Mouse (Mus musculus): ENCODE measurements around the gene Ola1.

The Ola1 gene

DNA sequence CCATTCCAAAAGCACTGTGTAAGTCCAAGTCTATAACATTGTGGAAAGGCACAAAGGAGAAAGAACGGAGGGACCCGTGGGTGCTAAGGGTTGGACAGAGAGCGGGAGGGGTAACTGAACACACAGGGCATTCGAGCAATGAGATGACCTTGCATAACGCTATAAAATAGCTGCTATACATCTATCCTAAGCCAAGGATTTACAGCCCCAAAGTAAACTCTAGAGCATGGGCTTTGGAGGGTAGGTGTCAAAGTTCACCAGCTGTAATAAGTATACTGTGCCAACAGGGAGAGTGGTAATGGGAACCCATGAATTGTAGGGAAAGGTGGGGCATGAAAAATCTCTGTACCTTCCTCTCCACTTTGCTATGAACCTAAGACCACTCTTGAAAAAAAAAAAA, at the start of gene Ola1:
Gene Ola1, minus strand, starts transcription at position 12 of the 400 bp plus-strand sequence.
- DNase-seq (ENCODE audit: low spot score in 2 of 2) = no peak

- no peak for DNase-seq (ENCODE audit: low spot score in 2 of 2)
These were observed 49.6 kb upstream of the Ola1 start for GRCm38 (mm10) chr2:73268281-73268680.

DNA sequence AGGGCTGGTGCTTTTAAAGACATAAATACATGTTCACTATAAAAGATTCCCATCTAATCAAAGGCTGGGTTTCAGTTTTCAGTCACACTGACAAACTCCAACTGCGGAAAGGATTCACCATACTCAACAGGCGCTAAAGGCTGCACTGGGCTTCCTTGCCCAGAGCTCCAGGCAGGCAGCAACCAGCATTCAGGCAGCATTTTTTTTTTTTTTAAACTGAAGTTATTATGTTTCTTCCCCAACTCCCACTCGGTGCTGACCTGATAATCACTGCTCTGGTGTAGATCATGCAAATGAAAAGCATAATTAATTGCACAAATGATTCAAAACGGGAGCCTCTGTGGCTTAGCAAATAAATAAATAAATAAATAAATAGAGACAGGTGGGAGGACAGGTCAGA, 49.1 kb upstream of the Ola1 start:
- no peak for DNase-seq (ENCODE audit: low spot score in 2 of 2)

- DNase-seq (ENCODE audit: low spot score in 2 of 2) = no peak
These were observed 48.5 kb upstream of the Ola1 start for GRCm38 (mm10) chr2:73267231-73267630.

DNA sequence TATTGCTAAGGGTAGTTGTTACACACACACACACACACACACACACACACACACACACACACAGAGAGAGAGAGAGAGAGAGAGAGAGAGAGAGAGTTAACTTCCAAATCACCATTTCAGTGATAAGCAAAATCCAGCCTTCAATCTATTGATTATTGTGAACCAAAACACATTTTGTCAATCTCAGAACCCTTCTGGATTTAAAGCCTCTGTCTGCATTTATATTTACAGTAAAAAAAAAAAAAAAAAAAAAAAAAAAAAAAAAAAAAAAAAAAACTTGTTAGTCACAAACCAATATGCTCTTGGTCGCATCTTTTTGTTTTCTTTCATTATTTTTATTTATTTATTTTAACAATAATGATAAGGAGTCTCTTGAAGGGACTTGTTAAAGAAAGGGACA, 47.9 kb upstream of the Ola1 start:
- DNase-seq (ENCODE audit: low spot score in 2 of 2) = no peak

- DNase-seq (ENCODE audit: low spot score in 2 of 2) = no peak
These were observed 47.3 kb upstream of the Ola1 start for GRCm38 (mm10) chr2:73266011-73266410.

GRCm38 (mm10) chr2:73264611-73265195, 46.0 kb upstream of the Ola1 start:
- DNase-seq (ENCODE audit: low spot score in 2 of 2) = no peak

- DNase-seq (ENCODE audit: low spot score in 2 of 2) = no peak
These were observed 45.3 kb upstream of the Ola1 start for GRCm38 (mm10) chr2:73263794-73264610.

GRCm38 (mm10) chr2:73263172-73263765, 44.5 kb upstream of the Ola1 start:
- no peak for DNase-seq (ENCODE audit: low spot score in 2 of 2)

GRCm38 (mm10) chr2:73248701-73249100, 30.0 kb upstream of the Ola1 start:
- no peak for DNase-seq (ENCODE audit: low spot score in 2 of 2)

DNA sequence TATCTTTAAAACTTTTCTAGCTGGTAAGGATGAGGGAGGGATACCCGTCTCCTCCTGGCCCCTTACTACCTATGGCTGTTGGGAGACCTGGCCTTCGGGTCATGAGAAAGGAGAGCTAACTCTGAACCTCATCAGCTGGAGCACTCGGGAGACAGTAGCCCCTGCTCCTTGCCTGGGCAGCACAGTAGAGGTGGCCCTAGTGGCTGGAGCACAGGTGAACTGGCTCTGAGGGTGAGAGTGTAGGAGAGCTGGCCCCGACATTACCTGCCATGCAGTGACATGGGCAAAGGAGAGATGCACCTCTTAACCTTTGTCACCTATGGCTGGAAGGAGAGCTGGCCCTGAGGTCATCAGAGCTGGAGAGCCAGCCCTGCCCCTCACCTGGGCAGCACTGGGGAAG, 22.6 kb upstream of the Ola1 start:
- DNase-seq (ENCODE audit: low spot score in 2 of 2) = no peak

GRCm38 (mm10) chr2:73231081-73231480, 12.4 kb upstream of the Ola1 start:
- no peak for DNase-seq (ENCODE audit: low spot score in 2 of 2)

DNA sequence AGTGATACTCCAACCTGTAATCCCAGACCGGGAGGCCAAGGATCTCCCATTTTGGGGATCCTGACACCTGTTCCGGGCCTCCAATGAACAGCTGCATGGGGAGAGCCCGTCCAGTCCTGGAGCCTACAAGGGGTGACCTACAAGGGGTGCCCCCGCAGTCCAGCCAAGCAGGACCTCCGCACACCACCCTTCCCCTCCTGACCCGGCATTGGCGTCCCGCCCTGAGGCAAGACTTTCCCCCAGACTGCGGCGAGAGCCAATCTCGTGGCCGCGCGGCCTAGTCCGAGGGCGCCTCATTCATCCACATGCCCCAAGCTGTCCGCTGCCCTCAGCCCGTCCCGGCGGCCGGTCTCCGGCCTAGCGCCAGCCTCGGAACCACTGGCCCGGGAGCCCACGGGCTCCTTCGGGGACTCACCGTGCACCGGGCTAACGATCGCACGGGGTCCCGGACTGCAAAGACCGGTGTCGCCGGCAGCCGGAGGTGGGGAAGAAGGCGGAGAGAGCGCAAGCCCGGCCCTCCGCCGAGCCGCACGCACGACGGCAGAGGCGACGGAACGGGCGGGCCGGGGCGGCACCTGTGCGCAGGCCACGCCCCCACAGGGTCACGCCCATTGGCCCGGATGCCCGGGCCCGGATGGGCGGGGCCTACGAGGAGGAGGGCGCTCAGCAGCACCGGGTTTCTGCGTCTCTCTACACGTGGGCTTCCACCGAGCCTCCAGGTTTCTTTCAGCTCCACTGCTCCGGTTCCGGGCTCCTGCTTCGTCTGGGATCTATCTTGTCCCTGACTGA, 4.7 kb downstream of the Ola1 start:
- DNase-seq (ENCODE audit: low spot score in 2 of 2) = peak; percentile 90

- no peak for DNase-seq (ENCODE audit: low spot score in 2 of 2)
These were observed 5.2 kb downstream of the Ola1 start for GRCm38 (mm10) chr2:73213539-73213870.

- DNase-seq (ENCODE audit: low spot score in 2 of 2) = no peak
These were observed 14.4 kb downstream of the Ola1 start for GRCm38 (mm10) chr2:73204328-73204727.

GRCm38 (mm10) chr2:73188488-73188887, 30.2 kb downstream of the Ola1 start:
- DNase-seq (ENCODE audit: low spot score in 2 of 2) = no peak

- DNase-seq (ENCODE audit: low spot score in 2 of 2) = no peak
These were observed 33.5 kb downstream of the Ola1 start for GRCm38 (mm10) chr2:73185185-73185584.

DNA sequence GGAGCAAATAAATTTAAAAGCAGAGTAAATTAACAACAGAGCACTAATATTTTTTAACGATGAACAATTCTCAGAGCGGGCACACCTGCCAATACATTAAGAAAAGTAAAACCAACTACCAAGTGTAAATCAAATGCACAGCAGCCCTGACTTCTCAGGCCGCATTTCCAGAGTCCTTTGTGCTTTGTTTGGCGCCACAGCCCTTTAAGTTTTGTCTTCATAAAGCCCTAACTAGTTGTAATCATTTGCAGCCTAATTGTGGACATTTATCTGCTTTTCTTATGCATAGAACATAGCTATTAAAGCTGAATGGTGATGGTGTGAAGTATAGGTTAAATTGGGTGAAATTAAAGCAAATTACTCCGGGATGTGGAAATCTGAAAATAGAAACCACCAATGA, 49.2 kb downstream of the Ola1 start:
- no peak for DNase-seq (ENCODE audit: low spot score in 2 of 2)

- no peak for DNase-seq (ENCODE audit: low spot score in 2 of 2)
These were observed 51.6 kb downstream of the Ola1 start for GRCm38 (mm10) chr2:73167126-73167525.

DNA sequence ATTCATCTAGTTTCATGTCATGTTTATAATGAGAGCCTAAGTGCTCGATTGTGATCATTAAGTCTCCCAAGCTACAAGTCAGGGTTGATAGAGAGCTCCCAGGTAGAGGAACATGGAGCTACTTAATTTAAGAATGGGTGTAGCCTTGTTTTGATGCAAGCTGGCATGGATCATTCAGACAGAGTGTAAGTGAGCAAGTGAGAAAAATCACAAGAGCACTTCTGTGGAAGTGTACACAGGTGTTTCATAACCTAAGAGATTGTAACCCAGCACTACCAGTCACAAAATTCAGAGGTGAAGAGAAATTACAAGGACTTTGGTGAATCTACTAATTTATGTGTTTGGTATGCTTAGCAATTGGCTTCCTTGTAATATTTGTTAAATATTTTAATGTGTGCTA, 54.1 kb downstream of the Ola1 start:
- no peak for DNase-seq (ENCODE audit: low spot score in 2 of 2)

- no peak for DNase-seq (ENCODE audit: low spot score in 2 of 2)
These were observed 58.0 kb downstream of the Ola1 start for GRCm38 (mm10) chr2:73160772-73161171.

- no peak for DNase-seq (ENCODE audit: low spot score in 2 of 2)
These were observed 61.5 kb downstream of the Ola1 start for GRCm38 (mm10) chr2:73157202-73157601.
